Mouse (Mus musculus) cortical plate, adult 2 months (tissue): ENCODE measurements around the gene Dusp14.

Experiments used
- CTCF ChIP-seq: fragments of 200-500 bp; IDR thresholded peaks from 2 replicates; pipeline ENCODE4 v1.5.1; 2011; ENCODE audit warnings: mild to moderate bottlenecking, control low read depth, low read length; ENCODE audit not compliant: insufficient read depth; ENCODE audit errors: extremely low read depth
- POLR2A ChIP-seq: fragments of 200-500 bp; IDR thresholded peaks from 2 replicates; pipeline ENCODE4 v1.6.1; 2011; ENCODE audit warnings: mild to moderate bottlenecking, low read length, control low read depth; ENCODE audit not compliant: insufficient read depth; ENCODE audit errors: extremely low read depth

DNA sequence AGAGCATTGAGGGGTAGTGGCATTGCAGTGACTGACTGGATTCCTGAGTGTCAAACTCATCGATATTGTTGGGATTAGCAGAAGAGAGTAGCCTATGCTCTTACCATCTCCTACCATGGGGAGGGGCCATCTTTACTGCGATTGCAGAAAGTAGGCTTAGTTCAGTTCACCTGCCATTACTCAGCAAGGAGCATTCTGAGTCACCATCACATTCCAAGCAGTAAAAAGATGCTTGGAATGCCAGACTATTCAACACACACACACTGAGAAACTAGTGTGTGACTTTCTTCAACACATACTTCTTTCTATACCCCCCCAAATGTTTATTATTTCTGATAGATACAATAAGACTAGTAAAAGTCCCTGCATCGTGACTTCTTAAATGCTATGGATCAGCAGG is 11.3 kb upstream of the Dusp14 start:
- TF ChIP-seq CTCF (no peak), POLR2A (no peak)
